Mouse (Mus musculus) urinary bladder, postnatal 25 days (tissue): Measurements from ENCODE around the gene Zfp503.

ENCODE experiments used
- DNase-seq: peaks from one replicate; pipeline ENCODE4 v3.0.0; 2022; ENCODE audit warnings: low spot score

Zfp503 gene

DNA sequence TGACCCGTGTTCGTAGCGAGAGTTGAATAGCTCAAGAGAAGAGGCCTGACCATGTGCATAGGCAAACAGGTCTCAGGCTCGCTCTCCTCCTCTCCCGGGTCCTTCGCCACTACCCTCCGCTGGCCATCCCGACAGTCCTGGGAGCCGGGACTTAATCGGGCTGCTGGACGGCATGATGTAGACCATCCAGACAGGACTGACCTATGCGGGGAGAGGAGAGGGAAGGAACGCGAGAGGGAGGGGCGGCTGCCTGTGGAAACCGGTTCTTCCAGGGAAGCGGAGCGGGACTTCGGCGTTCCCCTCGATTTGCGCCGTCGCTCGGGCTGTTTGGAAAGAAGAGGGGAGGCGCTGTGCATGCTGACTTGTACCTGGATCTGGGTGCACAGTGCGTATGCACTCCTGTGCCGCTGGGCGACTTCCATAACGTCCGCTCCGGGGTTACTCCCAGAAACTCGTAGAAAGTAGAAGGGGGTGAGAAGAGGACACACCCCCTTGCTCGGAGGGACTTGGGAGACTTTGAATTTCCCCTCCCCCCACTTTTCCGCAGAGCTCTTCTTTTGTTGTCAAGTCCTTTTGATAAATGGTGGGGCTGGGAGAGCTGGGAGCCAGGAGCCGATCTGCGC, at the start of gene Zfp503:
Zfp503 (minus strand) TSS at position 311 of the 623 bp plus-strand sequence.
- peak; percentile 54 for DNase-seq

DNA sequence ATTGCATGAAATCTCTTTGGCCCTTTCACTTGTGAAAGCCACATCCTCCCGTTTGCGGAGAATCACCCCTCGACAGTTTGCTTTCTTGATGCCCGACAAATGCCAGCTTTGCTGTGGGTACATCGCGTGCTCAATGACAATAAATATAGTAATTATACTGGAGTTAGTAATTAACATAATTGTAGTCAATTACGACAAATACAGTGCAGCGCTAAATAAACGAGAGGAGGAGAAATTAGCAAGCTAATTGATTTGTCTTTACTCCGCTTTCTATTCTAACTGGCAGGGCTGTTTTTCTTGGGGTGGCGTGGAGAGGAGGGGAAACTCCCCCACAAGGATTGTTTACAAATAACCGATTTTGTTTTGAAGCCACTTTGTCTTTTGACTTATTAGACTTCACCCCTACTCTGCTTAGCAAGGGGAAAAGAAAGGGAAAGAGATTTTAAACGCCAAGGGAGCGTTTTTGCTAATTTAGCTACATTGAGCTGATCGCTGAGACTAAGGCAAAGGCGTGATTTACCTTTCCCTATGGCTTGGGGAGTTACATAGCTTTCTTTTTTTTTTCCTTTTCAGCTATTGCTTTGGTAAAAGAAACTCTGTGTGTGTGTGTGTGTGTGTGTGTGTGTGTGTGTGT, 48.2 kb upstream of the Zfp503 start:
- no peak for DNase-seq

DNA sequence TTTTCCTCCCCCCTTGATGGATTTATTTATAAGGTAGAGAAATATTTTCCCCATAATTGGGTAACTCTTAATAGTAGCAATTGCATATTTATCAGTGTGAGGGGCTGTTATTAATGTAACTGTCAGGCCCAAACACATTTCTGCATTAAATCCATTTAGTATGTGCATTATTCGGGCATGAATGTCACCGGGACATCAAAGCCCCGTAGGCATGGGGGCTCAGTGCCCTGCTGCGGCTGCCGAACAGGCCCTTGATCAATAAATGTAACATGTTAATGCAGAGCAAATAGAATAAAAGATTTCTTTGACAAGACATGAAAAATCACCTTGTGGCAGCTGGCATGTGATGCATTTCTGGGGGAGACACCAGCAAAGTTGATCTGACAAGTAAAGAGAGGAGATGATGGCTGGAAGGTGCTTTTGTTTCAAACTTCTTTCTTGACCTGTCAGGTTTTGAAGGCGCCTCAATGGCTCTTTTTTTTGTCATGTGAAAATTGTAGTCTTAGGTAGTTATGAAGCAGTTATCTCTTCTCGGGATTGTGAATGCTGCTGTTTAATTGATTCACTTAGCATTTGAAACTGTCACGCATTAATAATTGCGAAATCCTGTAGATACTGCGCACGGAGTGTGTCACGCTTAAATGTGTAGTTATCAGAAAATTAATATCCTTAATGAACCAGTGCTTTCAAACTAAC, 47.5 kb upstream of the Zfp503 start:
- DNase-seq = no peak

DNA sequence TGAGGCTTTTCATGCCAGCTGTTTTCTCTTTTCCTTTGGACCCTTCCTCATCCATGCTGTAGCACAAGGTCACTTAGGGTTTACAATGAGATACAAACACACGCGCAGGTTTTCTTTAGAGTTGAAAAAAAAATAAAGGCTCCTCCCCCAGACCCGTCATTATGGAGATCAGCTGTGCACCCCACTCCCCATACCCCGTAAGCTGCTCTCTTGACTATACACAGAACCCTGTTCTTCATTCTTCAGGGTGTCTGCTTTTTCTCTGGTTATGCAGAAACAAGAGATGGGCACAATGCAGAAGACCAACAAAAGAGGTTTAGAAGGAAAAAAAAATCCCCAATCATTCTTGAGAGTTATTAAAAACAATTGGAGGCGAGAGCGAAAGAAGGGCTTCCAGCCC, 46.9 kb upstream of the Zfp503 start:
- DNase-seq = no peak

DNA sequence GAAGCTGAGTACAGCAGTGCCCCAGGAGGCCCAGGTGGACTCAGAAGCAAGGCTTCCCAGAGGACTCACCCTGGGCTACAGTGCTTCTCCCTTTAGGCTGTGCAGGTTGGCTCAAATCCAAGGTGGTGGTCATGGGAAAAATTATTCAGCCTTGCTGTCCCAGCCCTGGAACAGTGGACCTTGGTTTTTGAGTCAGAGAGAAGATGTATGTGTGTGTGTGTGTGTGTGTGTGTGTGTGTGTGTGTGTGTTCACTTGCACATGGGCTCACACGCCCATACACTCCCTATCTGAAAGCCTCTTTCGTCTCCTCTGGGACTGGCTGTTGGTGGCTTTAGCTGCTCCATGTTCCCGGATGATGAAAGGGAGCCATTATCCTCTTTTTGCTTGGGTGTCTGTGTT, 46.5 kb upstream of the Zfp503 start:
- no peak for DNase-seq

DNA sequence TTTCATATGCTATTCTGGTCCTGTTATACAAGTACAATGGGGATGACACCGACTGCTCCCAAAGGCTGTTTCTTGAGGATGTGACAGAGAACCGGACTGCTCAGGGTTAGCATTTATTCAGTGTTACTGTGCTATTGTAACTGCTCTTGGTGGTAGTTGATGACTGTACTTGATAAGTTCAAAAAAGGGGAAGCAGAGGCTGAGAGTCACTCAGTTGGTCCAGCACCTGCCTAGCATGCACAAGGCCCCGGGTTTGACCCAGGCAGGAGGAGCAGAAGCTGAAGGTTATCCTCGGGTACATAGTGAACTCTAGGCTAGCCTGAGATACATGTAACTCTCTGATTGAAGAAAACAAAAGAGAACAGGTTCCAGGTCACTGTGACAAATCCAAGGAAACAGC, 34.1 kb upstream of the Zfp503 start:
- DNase-seq = no peak

DNA sequence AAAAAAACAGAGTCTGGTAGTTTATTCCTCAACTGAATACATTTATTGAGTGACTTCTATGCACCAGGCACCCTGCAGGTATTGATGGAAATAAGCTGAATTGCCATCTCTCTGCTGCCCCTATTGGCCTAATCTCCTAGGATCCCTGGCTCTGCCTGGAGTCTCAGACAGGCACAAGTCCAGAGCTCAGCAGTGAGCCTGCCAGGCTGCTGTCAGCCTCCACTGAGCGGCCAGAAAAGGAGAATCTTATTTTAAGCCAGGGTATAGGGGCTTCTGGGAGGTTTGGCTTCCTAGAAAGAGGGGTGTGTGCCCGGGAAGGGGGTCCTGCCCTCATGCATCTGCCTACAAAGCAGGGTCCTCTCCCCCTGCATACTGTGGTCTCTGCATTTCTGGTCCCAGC, 31.5 kb upstream of the Zfp503 start:
- peak; percentile 19 for DNase-seq

DNA sequence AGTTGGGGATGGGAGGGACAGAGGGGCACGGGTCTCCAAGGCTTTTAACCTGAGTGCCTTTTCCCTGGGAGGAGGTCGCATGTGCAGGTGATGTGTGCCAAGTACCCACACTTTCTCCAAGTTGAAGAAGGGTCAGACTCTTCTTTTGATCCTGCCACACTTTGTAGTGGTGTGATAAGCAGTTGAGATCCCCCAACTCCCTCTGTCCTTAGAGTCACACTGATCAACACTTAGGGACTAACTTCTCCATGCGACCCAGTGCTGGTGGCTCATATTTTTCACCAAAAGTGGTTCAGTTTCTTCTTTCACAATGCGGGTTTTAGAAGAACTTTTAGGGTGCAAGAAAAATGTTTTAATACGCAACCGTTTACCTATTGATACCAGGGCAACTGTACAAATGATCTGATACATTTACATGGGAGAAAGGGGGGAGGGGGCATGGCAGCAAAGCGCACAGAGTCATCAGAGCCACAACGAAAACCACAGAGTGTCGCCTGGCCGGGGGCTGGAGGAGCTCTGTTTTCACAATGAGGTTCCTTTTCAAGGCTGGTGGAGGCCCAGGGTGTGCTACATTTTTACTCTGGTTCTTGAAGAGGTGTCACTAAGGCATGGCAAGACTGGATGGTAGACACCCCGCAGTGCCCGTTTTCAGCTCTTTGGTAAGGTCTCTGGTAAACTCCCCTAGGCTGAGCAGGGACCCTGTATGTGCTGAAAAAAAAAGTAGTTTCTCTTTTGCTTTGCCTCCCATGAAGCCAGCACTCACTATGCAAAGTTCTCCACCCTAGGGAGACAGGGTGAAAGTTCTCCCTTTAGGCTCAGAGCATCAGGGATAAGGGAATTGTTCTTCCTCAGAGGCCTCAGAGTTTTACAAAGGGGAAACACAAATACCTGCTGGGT, 30.8 kb upstream of the Zfp503 start:
- no peak for DNase-seq

DNA sequence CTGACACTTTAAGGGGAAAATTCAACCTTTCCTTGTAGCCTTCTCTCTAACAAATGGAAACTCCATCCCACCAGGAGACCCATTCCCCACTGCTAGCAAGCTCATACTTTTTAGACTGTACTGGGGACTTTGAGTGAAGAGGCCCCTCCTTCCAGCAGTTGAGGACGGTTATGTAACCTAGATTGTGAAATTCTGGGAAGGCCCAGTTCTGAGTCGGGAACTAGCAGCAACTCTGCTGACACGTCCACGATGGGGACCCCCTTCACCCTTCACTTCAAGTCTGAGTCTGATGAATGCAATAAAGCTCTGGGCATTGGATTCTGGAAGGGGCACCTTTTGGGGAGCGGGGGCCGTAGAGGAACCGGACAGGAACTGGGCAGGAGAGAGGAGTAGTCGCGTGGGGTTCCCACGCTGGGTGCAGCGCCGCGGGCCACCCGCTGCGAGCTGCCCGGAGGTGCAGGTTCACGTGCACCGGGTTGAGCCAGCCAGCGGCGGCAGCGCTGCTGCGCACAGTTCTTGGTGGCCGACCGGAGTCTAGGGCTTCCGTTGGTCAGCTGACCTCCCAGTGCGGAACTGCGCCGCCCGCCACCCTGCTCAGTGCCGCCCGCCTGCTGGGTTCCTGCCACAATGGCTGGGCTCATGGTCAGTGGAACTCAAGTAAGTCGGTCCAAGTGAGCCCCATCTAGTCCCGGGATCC, 30.0 kb upstream of the Zfp503 start, which contains the start of gene Lrmda:
Lrmda (plus strand) TSS at position 461 of the 697 bp plus-strand sequence.
- peak; percentile 62 for DNase-seq

DNA sequence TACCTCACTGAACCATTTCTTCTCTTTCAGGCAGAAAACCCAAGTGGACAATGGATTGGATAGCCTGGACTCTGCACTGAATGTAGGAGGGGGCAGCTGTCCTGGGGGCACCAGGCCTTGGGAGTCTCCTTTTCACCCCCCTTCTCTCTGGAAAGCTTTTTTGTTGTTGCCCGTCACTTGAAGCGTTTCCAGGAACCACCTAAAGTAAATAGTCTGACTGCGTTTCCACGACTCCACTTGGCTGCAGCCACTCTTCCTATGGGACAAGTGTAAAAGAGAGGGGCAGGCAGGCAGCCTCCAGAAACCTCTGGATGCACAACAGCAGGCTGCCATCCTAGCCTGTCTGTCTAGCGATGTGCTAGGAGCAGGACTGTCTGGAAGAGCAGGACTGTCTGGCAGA, 27.6 kb upstream of the Zfp503 start:
- DNase-seq = no peak

DNA sequence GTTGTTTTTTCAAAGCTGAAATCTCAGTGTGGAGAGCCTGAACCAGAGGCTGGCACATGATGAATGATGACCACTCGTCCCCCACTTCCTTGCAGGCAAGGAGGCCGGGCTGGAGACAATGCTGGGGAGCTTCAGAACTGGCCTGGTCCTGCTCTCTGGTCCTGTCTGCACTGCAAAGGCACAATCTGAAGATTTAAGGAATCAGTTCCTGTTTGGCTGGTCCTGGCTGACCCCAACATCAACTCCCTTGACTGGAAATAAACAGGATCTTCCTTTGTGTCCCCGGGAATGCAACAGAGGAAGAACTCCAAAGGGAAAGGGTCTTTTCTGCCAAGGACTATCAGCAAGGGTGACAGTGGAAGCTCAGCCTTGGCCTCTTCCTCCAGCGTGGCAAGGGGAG, 25.4 kb upstream of the Zfp503 start:
- DNase-seq = no peak

DNA sequence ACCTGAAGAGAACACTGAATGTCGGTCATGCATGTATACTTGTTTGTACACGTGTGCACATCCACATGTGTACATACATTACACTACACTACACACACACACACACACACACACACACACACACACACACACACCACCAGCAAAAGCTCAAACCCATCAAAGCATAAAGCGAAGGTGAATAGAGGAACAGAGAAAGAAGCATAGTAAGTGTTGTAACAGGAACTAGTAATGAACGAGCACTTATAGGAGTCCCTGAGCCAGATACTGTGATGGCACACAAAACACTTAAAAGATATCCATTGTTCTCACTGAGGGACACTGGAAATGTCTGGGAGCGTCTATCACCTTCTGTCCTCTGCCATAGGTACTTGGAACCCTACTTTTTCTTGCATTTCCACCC, 24.9 kb upstream of the Zfp503 start:
- DNase-seq = no peak

DNA sequence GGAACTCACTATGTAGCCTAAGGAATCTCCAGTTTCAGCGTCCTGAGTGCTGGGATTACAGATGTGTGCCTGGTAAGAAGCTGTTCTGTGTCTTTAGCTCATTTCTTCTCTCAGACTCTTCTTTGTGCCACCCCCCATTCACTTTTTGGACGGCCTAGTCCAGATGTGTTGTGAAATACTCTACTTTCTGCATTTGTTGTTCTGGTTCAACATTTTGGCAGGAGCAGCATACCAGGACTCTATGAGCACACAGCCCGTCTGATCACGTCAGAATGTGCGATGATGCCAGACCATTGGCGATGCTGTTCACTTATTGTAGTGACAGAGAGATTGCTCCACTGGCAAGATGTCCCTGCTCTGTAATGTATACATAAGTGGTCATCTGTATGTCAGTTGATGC, 17.6 kb upstream of the Zfp503 start:
- no peak for DNase-seq

DNA sequence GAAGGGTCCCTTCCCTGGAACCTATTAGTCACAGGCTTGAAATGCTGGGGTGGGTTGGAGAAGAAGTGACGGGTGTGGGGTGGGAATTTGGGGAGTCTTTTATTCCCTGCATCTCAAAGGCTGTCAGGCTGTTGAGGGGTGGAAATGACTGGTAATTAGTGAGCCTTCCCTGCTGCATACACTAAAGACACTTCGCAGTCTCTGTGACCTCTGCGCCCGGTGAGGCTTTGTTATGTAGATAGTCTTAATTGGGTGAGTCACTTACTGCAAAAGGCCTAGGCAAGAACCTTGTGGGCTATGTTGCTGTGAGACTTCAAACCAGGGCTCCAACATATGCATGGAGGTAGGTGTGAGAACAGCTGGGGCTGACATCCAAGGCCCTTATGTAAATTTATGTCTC, 15.5 kb upstream of the Zfp503 start:
- no peak for DNase-seq

DNA sequence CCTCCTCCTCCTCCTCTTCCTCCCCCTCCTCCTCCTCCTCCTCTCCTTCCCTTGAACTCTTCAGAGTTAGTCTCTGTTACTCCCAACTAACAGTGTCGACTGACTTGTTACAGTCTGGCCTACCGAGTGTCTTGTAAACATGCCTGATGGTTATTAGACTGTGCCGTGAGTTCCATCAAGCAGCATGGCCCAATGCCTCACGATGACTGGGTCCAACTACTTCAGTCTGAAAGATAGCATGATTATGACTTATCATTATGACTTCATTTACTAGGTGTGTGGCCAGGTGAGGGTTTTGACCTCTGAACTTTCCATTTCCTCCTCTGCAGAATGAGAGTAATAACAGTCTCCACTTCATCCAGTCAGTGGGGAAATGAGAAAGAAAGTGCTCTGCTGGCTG, 14.2 kb upstream of the Zfp503 start:
- DNase-seq = no peak

DNA sequence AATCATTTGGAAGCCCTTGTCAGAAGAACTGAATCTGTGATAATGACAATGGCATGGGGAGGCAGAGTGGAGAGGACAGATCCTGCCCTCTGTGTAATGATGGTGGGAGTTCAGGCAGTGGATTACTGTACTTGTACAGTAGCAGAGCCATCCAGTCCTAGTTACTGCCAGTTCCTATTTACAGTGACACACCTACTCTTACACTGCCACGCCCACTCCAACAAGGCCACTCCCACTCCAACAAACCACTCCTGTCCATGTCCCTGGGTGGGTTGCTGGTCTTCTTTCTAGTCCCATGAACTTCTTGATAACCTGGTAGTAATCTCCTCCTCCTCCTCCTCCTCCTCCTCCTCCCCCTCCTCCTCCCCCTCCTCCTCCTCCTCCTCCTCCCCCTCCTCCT, 13.8 kb upstream of the Zfp503 start:
- no peak for DNase-seq

DNA sequence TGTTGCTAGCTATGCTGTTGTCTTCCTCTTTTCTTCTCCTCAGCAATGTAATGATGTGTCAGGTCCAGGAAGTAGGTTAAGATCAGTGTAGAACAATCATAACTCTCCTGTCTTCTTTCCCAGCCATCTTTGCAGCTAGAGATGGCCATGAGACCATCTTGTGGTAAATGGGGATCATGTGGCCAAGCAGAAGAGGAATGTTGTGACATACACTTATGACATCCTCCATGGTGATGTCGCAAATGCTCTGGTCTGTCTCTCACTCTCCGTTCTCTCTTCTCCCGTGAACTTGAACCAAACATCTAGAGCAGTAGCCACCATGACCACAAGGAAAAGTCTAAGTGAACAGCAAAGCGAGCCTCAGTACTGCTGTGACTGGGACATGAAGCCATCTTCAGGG, 10.2 kb upstream of the Zfp503 start:
- DNase-seq = no peak

DNA sequence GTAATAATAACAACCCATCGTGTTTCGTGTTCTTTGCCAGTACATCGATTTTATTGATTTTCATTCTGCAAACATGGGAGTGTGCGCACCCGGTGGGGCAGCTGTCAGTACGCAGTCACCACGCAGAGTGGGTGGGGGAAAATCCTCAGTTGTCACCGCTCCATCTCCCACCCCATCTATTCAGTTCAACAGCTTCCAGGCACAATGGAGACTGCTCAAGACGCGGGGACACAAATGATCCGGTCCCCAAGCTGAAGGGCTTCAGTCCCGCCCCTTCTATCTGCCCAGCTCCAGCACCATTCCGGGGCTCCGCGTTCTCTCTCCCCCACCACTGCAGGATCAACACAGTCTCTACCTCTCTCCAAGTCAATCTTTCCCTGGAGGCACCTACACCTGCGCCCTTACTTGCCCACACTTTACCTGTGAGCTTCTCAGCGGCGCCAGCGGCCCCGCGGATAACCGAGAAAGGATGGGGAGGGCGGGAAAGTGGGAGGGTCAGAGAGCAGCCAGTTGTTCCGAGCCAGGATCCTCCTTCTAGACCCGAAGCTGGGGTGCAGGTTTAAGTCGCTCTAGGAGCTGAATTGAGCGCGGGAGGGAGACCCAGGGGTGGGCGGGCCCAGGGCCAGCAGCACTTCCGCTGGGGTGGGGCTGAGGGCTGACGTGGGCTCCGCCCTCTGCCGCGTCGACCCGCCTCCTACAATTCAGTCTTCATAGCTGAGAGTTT, 5.8 kb upstream of the Zfp503 start:
- DNase-seq = peak; percentile 61

DNA sequence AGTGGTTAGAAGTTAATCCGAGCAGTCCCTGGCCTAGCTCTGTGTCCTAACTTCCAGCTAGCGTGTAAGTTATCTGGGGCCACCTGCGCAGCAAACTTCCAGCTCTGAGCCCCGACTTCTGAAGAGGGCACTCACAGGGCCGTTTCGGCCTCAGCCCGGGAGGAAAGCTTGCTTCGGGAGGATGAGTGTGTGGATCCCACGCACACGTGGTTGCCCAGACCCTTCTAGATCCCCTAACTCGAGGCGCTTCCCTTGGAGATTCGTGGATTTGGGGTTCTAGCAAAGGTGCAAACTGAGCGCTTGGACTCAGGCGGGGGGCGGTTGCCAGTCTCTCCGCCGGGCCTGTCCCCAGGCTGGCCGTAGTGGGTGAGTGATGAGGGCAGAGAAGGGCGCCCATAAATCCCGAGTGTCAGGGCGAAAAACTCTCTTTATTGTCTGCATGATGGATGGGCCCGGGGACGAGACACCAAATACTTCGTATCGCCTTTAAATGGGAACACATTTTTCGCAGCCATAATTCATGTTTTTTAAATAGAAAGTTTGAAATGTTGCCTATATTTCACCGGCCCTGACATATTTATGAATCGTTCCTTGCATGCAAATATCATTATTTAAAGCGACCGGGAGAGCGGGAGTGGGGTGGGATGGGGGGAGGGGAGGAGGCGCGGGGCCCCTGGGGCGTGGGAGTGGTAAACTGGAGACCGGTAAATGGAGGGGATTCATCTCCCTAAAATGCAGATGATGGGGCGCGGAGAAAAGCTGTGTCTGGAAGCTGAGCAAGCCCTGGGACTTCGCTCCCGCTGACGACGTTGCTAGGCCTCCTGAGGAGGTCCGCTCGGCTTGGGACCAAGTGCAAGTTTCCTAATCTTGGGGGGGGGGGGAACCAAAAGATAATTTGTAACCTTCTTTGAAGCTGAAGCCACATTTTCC, 4.9 kb upstream of the Zfp503 start:
- no peak for DNase-seq
